Comparison of ENCODE assay signal across 28 mouse cellular contexts in the genomic region with DNA sequence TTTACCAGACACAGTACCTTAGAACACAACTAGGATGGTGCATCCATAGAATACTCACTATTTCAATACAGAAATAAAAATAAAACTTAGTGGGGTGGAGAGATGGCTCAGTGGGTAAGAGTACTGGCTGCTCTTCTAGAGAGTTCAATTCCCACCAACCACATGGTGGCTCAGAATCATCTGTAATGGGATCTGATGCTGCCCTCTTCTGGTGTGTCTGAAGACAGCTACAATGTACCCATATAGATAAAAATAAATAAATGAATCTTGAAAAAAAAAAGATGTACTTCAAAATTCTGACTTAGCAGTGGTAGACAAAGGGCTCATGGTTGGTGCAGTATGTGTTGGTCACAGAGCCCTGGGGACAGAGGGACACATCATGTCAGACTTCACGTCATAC. TPM values are rescaled to one million over a fixed set of nuclear protein-coding genes. Genes with fewer than 3 reads are reported as not detected.
DNase-seq lines count a peak whose midpoint lies in the region; ATAC-seq and TF ChIP-seq lines count a peak whose summit lies in the region.
"Had no signal": no experiment of that assay in that cellular context is flagged by ENCODE, and none has a peak within 500 bp of the region (broad histone marks: within the 10 kb centered on the region; RNA-seq: fewer than 3 reads in every experiment).

No protein-coding gene starts in this region.

- no peak for DNase-seq in heart, adult 2 months
- no peak for DNase-seq in liver, postnatal 0 days
- DNase-seq in liver, embryonic 11.5 days (ENCODE audit: low spot score), result no peak
- DNase-seq in A20 (ENCODE audit: low read depth, low spot score) (peak; percentile 13), adipocyte (ENCODE audit: low spot score) (peak; percentile 39)
- DNase-seq in thymus, postnatal 0 days (ENCODE audit: low spot score), result no peak
- no peak for DNase-seq in adrenal gland, postnatal 25 days
- DNase-seq: adrenal gland, postnatal 10 days; cerebellum, adult 9-11 months; kidney, postnatal 36 days; left cerebral cortex, postnatal 4 days; midbrain, embryonic 14.5 days; right cerebral cortex, postnatal 14 days had no signal

- intact Hi-C loops in heart, adult 2 months (cut with DNase I), result no loop called here

- H3K27me3 ChIP-seq in heart, adult 2 months (ENCODE audit: control insufficient read depth, insufficient read depth, low read length), result no peaks in the 10 kb centered on the region
- H3K27me3 ChIP-seq in heart, embryonic 11.5 days (ENCODE audit: control insufficient read depth, insufficient read depth, low read length), result no peaks in the 10 kb centered on the region
- H3K27me3 ChIP-seq in liver, postnatal 0 days (ENCODE audit: insufficient read depth, low read length), result no peaks in the 10 kb centered on the region
- no peaks in the 10 kb centered on the region for H3K27me3 ChIP-seq in liver, embryonic 11.5 days (replicated peaks; ENCODE audit: control insufficient read depth, insufficient read depth, low read length)
- H3K27me3 ChIP-seq: embryonic facial prominence, embryonic 12.5 days; heart, embryonic 12.5 days; hindbrain, embryonic 13.5 days; limb, embryonic 15.5 days; liver, embryonic 15.5 days; megakaryocyte, embryonic 14.5 days; neural tube, embryonic 12.5 days; Patski had no signal

- H3K27ac ChIP-seq in heart, adult 2 months, result no peak overlapping the region
- H3K27ac ChIP-seq in heart, embryonic 11.5 days (ENCODE audit: low read depth, low read length), result no peak overlapping the region
- no peak overlapping the region for H3K27ac ChIP-seq in liver, postnatal 0 days (ENCODE audit: low read depth)
- no peak overlapping the region for H3K27ac ChIP-seq in liver, embryonic 11.5 days (ENCODE audit: low read depth, low read length)
- H3K27ac ChIP-seq: embryonic facial prominence, embryonic 12.5 days; hindbrain, embryonic 13.5 days; limb, embryonic 15.5 days; liver, embryonic 15.5 days; neural tube, embryonic 12.5 days had no signal

- H3K4me2 ChIP-seq in heart, embryonic 11.5 days, result no peak overlapping the region
- no peak overlapping the region for H3K4me2 ChIP-seq in liver, postnatal 0 days (ENCODE audit: low read depth, low read length)
- no peak overlapping the region for H3K4me2 ChIP-seq in liver, embryonic 11.5 days
- H3K4me2 ChIP-seq: embryonic facial prominence, embryonic 12.5 days; heart, embryonic 12.5 days; hindbrain, embryonic 13.5 days; limb, embryonic 15.5 days; liver, embryonic 15.5 days; neural tube, embryonic 12.5 days had no signal

- H3K9ac ChIP-seq in heart, adult 2 months (ENCODE audit: low read depth, low read length), result no peak overlapping the region
- H3K9ac ChIP-seq in heart, embryonic 11.5 days (ENCODE audit: low read depth, low read length), result no peak overlapping the region
- no peak overlapping the region for H3K9ac ChIP-seq in liver, postnatal 0 days (replicated peaks)
- no peak overlapping the region for H3K9ac ChIP-seq in liver, embryonic 11.5 days (ENCODE audit: low read depth, low read length)
- H3K9ac ChIP-seq: embryonic facial prominence, embryonic 12.5 days; heart, embryonic 12.5 days; hindbrain, embryonic 13.5 days; limb, embryonic 15.5 days; liver, embryonic 15.5 days; neural tube, embryonic 12.5 days had no signal

- no peak for ATAC-seq in heart, embryonic 11.5 days (replicated peaks; ENCODE audit: insufficient number of reproducible peaks, low FRiP score, low TSS enrichment)
- no peak for ATAC-seq in liver, postnatal 0 days
- no peak for ATAC-seq in liver, embryonic 11.5 days (replicated peaks; ENCODE audit: low FRiP score)
- ATAC-seq: CD4-positive, CD25-positive, alpha-beta regulatory T cell, adult 4 months; inflammation-experienced regulatory T-cells, adult 6 months; Patski had no signal

- H3K4me1 ChIP-seq in heart, adult 2 months (ENCODE audit: control insufficient read depth, insufficient read depth, low read length), result no peaks in the 10 kb centered on the region; the same call in 1 of the 2 replicates
- H3K4me1 ChIP-seq in heart, embryonic 11.5 days (ENCODE audit: control insufficient read depth, insufficient read depth, low read length), result no peaks in the 10 kb centered on the region
- H3K4me1 ChIP-seq in liver, postnatal 0 days (ENCODE audit: insufficient read depth), result no peaks in the 10 kb centered on the region; the same call in none of the 2 replicates
- H3K4me1 ChIP-seq in liver, embryonic 11.5 days (replicated peaks; ENCODE audit: control insufficient read depth, insufficient read depth, low read length), result no peaks in the 10 kb centered on the region
- H3K4me1 ChIP-seq: embryonic facial prominence, embryonic 12.5 days; heart, embryonic 12.5 days; hindbrain, embryonic 13.5 days; limb, embryonic 15.5 days; neural tube, embryonic 12.5 days had no signal

- 100% methylated on average over 1 of the region's 1 CpGs for WGBS in heart, adult 2 months
- WGBS in heart, embryonic 11.5 days (ENCODE audit: insufficient replicate concordance), result 97% methylated on average over 1 of the region's 1 CpGs
- 76% methylated on average over 1 of the region's 1 CpGs for WGBS in liver, postnatal 0 days (ENCODE audit: insufficient replicate concordance)
- WGBS in liver, embryonic 11.5 days, result 84% methylated on average over 1 of the region's 1 CpGs

- peak; percentile 44 for TF ChIP-seq CTCF in heart, adult 2 months (IDR thresholded peaks at IDR 0.05)
- peak; percentile 29; the same call in 1 of the 2 replicates for TF ChIP-seq CTCF in liver, postnatal 0 days (IDR thresholded peaks at IDR 0.05; ENCODE audit: low read depth)

- H3K36me3 ChIP-seq in heart, adult 2 months (ENCODE audit: control insufficient read depth, insufficient read depth, low read length), result no peaks in the 10 kb centered on the region
- H3K36me3 ChIP-seq in heart, embryonic 11.5 days (ENCODE audit: control insufficient read depth, insufficient read depth, low read length), result no peaks in the 10 kb centered on the region
- H3K36me3 ChIP-seq in liver, postnatal 0 days (replicated peaks; ENCODE audit: insufficient read depth, low read length), result peaks cover 17% of the 10 kb centered on the region
- H3K36me3 ChIP-seq in liver, embryonic 11.5 days (ENCODE audit: control insufficient read depth, insufficient read depth, low read length), result peaks cover 2% of the 10 kb centered on the region; the same call in 1 of the 2 replicates

- no peaks in the 10 kb centered on the region for H3K79me2 ChIP-seq in heart, adult 2 months (replicated peaks; ENCODE audit: control insufficient read depth, insufficient read depth, low read length)

- no peak for TF ChIP-seq POLR2A in heart, adult 2 months (IDR thresholded peaks at IDR 0.05; ENCODE audit: insufficient read depth, low read depth, low read length)

- no peaks in the 10 kb centered on the region for H3K9me3 ChIP-seq in heart, embryonic 11.5 days (replicated peaks; ENCODE audit: control insufficient read depth, low read length)
- no peaks in the 10 kb centered on the region for H3K9me3 ChIP-seq in liver, postnatal 0 days (ENCODE audit: low read length)
- no peaks in the 10 kb centered on the region for H3K9me3 ChIP-seq in liver, embryonic 11.5 days (ENCODE audit: control insufficient read depth, low read length)
- H3K9me3 ChIP-seq: embryonic facial prominence, embryonic 12.5 days; heart, embryonic 12.5 days; hindbrain, embryonic 13.5 days; limb, embryonic 15.5 days; liver, embryonic 15.5 days; megakaryocyte, embryonic 14.5 days; neural tube, embryonic 12.5 days had no signal

- no peak overlapping the region for H3K4me3 ChIP-seq in heart, adult 2 months
- no peak overlapping the region for H3K4me3 ChIP-seq in heart, embryonic 11.5 days (ENCODE audit: low read depth, low read length)
- no peak overlapping the region for H3K4me3 ChIP-seq in liver, postnatal 0 days (ENCODE audit: low read depth, low read length)
- no peak overlapping the region for H3K4me3 ChIP-seq in liver, embryonic 11.5 days (ENCODE audit: low read depth, low read length)
- H3K4me3 ChIP-seq: embryonic facial prominence, embryonic 12.5 days; heart, embryonic 12.5 days; hindbrain, embryonic 13.5 days; limb, embryonic 15.5 days; liver, embryonic 15.5 days; megakaryocyte, embryonic 14.5 days; neural tube, embryonic 12.5 days had no signal

- TF ChIP-seq EP300 in heart, adult 2 months (IDR thresholded peaks at IDR 0.05; ENCODE audit: insufficient read depth, low read depth, low read length), result no peak
- no peak for TF ChIP-seq EP300 in liver, postnatal 0 days (IDR thresholded peaks at IDR 0.05; ENCODE audit: low read depth)

RNA-seq across cellular contexts. Expression of gene Slc45a2, which starts 9.0 kb away (rescaled TPM):
- not detected for total RNA-seq in heart, adult 2 months (2021)
- 0.06 TPM in 1 of 2 replicates, not detected in the other for polyA plus RNA-seq in heart, adult 2 months (2012; rRNA removed)
- 0.04 TPM in 1 of 2 replicates, not detected in the other for polyA plus RNA-seq in heart, embryonic 11.5 days (2014; fragmentation: Nextera tagmentation; extraction: Ambion mirVana)
- polyA plus RNA-seq in liver, postnatal 0 days (2015; fragmentation: Nextera tagmentation; extraction: Ambion mirVana), result 0.04 and 0.05 TPM in 2 replicates
- 0.05 and 0.09 TPM in 2 replicates for polyA plus RNA-seq in liver, embryonic 11.5 days (2014; fragmentation: Nextera tagmentation; extraction: Ambion mirVana)
- polyA plus RNA-seq in thymus, postnatal 0 days (2015; fragmentation: Nextera tagmentation; extraction: Ambion mirVana), result 0.05 and 0.13 TPM in 2 replicates
- not detected in 2 replicates for total RNA-seq in adrenal gland, postnatal 25 days (2021)
- total RNA-seq: adrenal gland, postnatal 10 days; heart, postnatal 25 days; left cerebral cortex, postnatal 4 days had no signal
- polyA plus RNA-seq: CD4-positive, CD25-positive, alpha-beta regulatory T cell, adult 4 months; heart, embryonic 12.5 days; inflammation-experienced regulatory T-cells, adult 6 months; kidney, embryonic 14.5 days; midbrain, embryonic 14.5 days; Patski had no signal

RNA-seq across cellular contexts. Expression of gene Amacr, which starts 10.0 kb away (rescaled TPM):
- total RNA-seq in heart, adult 2 months (2021), result 10 to 100 TPM; 34.0 to 37.8 TPM
- polyA plus RNA-seq in heart, adult 2 months (2012; rRNA removed), result 18.7 and 31.5 TPM in 2 replicates
- polyA plus RNA-seq in heart, embryonic 11.5 days (2014; fragmentation: Nextera tagmentation; extraction: Ambion mirVana), result 16.7 and 16.9 TPM in 2 replicates
- polyA plus RNA-seq in liver, postnatal 0 days (2015; fragmentation: Nextera tagmentation; extraction: Ambion mirVana), result 114 and 124 TPM in 2 replicates
- 15.9 and 17.9 TPM in 2 replicates for polyA plus RNA-seq in liver, embryonic 11.5 days (2014; fragmentation: Nextera tagmentation; extraction: Ambion mirVana)
- polyA plus RNA-seq in thymus, postnatal 0 days (2015; fragmentation: Nextera tagmentation; extraction: Ambion mirVana), result 8.1 and 8.8 TPM in 2 replicates
- total RNA-seq in adrenal gland, postnatal 25 days (2021), result 21.1 and 22.2 TPM in 2 replicates

RNA-seq across cellular contexts. Expression of gene C1qtnf3, which starts 39.4 kb away (rescaled TPM):
- not detected for total RNA-seq in heart, adult 2 months (2021)
- polyA plus RNA-seq in heart, adult 2 months (2012; rRNA removed), result 0.12 and 0.27 TPM in 2 replicates
- polyA plus RNA-seq in heart, embryonic 11.5 days (2014; fragmentation: Nextera tagmentation; extraction: Ambion mirVana), result 0.19 and 0.66 TPM in 2 replicates
- polyA plus RNA-seq in liver, postnatal 0 days (2015; fragmentation: Nextera tagmentation; extraction: Ambion mirVana), result 0.14 and 0.30 TPM in 2 replicates
- 0.69 and 0.96 TPM in 2 replicates for polyA plus RNA-seq in liver, embryonic 11.5 days (2014; fragmentation: Nextera tagmentation; extraction: Ambion mirVana)
- 2.2 and 2.8 TPM in 2 replicates for polyA plus RNA-seq in thymus, postnatal 0 days (2015; fragmentation: Nextera tagmentation; extraction: Ambion mirVana)
- 0.57 and 0.73 TPM in 2 replicates for total RNA-seq in adrenal gland, postnatal 25 days (2021)
- total RNA-seq: left cerebral cortex, adult 18-20 months had no signal
- polyA plus RNA-seq: CD4-positive, CD25-positive, alpha-beta regulatory T cell, adult 4 months had no signal

RNA-seq across cellular contexts. Expression of gene Rxfp3, which starts 46.2 kb away (rescaled TPM):
- total RNA-seq in heart, adult 2 months (2021), result under 1 TPM; 0.05 to 0.09 TPM
- polyA plus RNA-seq in heart, adult 2 months (2012; rRNA removed), result 0.06 and 0.08 TPM in 2 replicates
- 0.25 TPM in 1 of 2 replicates, not detected in the other for polyA plus RNA-seq in heart, embryonic 11.5 days (2014; fragmentation: Nextera tagmentation; extraction: Ambion mirVana)
- polyA plus RNA-seq in liver, postnatal 0 days (2015; fragmentation: Nextera tagmentation; extraction: Ambion mirVana), result not detected in 2 replicates
- 0.12 and 0.26 TPM in 2 replicates for polyA plus RNA-seq in liver, embryonic 11.5 days (2014; fragmentation: Nextera tagmentation; extraction: Ambion mirVana)
- 0.03 and 0.04 TPM in 2 replicates for polyA plus RNA-seq in thymus, postnatal 0 days (2015; fragmentation: Nextera tagmentation; extraction: Ambion mirVana)
- total RNA-seq in adrenal gland, postnatal 25 days (2021), result not detected in 2 replicates
- total RNA-seq: adrenal gland, postnatal 10 days; gastrocnemius, adult 18-20 months had no signal
- polyA plus RNA-seq: CD4-positive, CD25-positive, alpha-beta regulatory T cell, adult 4 months; Patski had no signal

Comparison
In these comparisons a context has a peak if more than half of its experiments do, and no peak if none do; other contexts are left out.
1. DNase-seq: peak in A20 (single experiment) and adipocyte (single experiment); none in heart, adult 2 months (0 of 2), liver, postnatal 0 days (single experiment), liver, embryonic 11.5 days (single experiment), thymus, postnatal 0 days (single experiment) and adrenal gland, postnatal 25 days (single experiment).